Mouse (Mus musculus): ENCODE results near the gene Cers5. TPM values are rescaled to one million over a fixed set of nuclear protein-coding genes. Genes with fewer than 3 reads are reported as not detected.
A peak's percentile ranks its signal among the peaks of the same experiment; 100 is the strongest.
"Not testable (repeated sequence)": the region's sequence is repeated elsewhere in the genome, so short reads cannot be mapped to it uniquely, and the experiment has no call there.

Cers5 gene
- polyA plus RNA-seq, 1 experiment from 2014 or later, result 59.6 TPM

- 46% methylated on average over 16 of the region's 16 CpGs for WGBS
- peak; percentile 0; the same call in 1 of the 2 replicates for ATAC-seq (ENCODE audit: low FRiP score, low read depth)
Observed at GRCm38 (mm10) chr15:99701640-99701998, 71.1 kb downstream of the Cers5 start.

GRCm38 (mm10) chr15:99700219-99701106 lies 72.2 kb downstream of the Cers5 start:
- no peak overlapping the region for H3K27ac ChIP-seq (replicated peaks)
- H3K9me3 ChIP-seq, result no peaks in the 10 kb centered on the region
- H3K4me2 ChIP-seq (replicated peaks), result no peak overlapping the region
- H3K36me3 ChIP-seq, result peaks cover 36% of the 10 kb centered on the region
- peaks cover 33% of the 10 kb centered on the region for H3K4me1 ChIP-seq
- peaks cover 19% of the 10 kb centered on the region for H3K27me3 ChIP-seq
- H3K9ac ChIP-seq (replicated peaks), result no peak overlapping the region
- 90% methylated on average over 18 of the region's 18 CpGs for WGBS
- ATAC-seq (ENCODE audit: low FRiP score, low read depth), result no peak
- no peak overlapping the region for H3K4me3 ChIP-seq

More at GRCm38 (mm10) chr15:99701640-99701998, 71.1 kb downstream of the Cers5 start:
- Histone ChIP-seq H3K4me3 (peak overlapping the region; percentile 85), H3K4me1 (peaks cover 33% of the 10 kb centered on the region), H3K36me3 (peaks cover 38% of the 10 kb centered on the region), H3K27me3 (peaks cover 11% of the 10 kb centered on the region), H3K27ac (replicated peaks) (peak overlapping the region; percentile 96), H3K4me2 (replicated peaks) (peak overlapping the region; percentile 91)
- H3K9ac ChIP-seq (replicated peaks); H3K9me3 ChIP-seq: not testable (repeated sequence)

GRCm38 (mm10) chr15:99699715-99700114 lies 73.0 kb downstream of the Cers5 start:
- Histone ChIP-seq H3K9me3 (no peaks in the 10 kb centered on the region), H3K4me2 (replicated peaks) (no peak overlapping the region), H3K4me3 (no peak overlapping the region), H3K9ac (replicated peaks) (no peak overlapping the region), H3K36me3 (peaks cover 43% of the 10 kb centered on the region), H3K27ac (replicated peaks) (no peak overlapping the region), H3K4me1 (peaks cover 30% of the 10 kb centered on the region), H3K27me3 (peaks cover 23% of the 10 kb centered on the region)
- WGBS, result 90% methylated on average over 10 of the region's 10 CpGs
- ATAC-seq (ENCODE audit: low FRiP score, low read depth), result no peak

GRCm38 (mm10) chr15:99698533-99699085 lies 74.1 kb downstream of the Cers5 start:
- Histone ChIP-seq H3K4me2 (replicated peaks) (no peak overlapping the region), H3K27me3 (peaks cover 23% of the 10 kb centered on the region), H3K27ac (replicated peaks) (no peak overlapping the region), H3K4me1 (peaks cover 30% of the 10 kb centered on the region), H3K9ac (replicated peaks) (no peak overlapping the region), H3K9me3 (no peaks in the 10 kb centered on the region), H3K36me3 (peaks cover 34% of the 10 kb centered on the region), H3K4me3 (no peak overlapping the region)
- WGBS, result 40% methylated on average over 20 of the region's 20 CpGs
- no peak for ATAC-seq (ENCODE audit: low FRiP score, low read depth)

GRCm38 (mm10) chr15:99697309-99697708 lies 75.4 kb downstream of the Cers5 start:
- peaks cover 24% of the 10 kb centered on the region for H3K4me1 ChIP-seq
- H3K9me3 ChIP-seq, result no peaks in the 10 kb centered on the region
- peaks cover 23% of the 10 kb centered on the region for H3K27me3 ChIP-seq
- no peak overlapping the region for H3K27ac ChIP-seq (replicated peaks)
- H3K4me3 ChIP-seq, result no peak overlapping the region
- H3K36me3 ChIP-seq, result peaks cover 33% of the 10 kb centered on the region; the same call in 1 of the 2 replicates
- ATAC-seq (ENCODE audit: low FRiP score, low read depth), result no peak
- WGBS, result 51% methylated on average over 2 of the region's 2 CpGs
- no peak overlapping the region for H3K4me2 ChIP-seq (replicated peaks)
- H3K9ac ChIP-seq (replicated peaks), result no peak overlapping the region

- Histone ChIP-seq H3K9ac (replicated peaks) (peak overlapping the region; percentile 12; the same call in 1 of the 2 replicates), H3K9me3 (no peaks in the 10 kb centered on the region), H3K4me1 (peaks cover 30% of the 10 kb centered on the region), H3K27ac (replicated peaks) (0 out of 2 replicates have a peak overlapping the region, but pooled peaks have one; percentile 20), H3K4me2 (replicated peaks) (0 out of 2 replicates have a peak overlapping the region, but pooled peaks have one; percentile 6), H3K27me3 (peaks cover 15% of the 10 kb centered on the region), H3K36me3 (0 out of 2 replicates have a peak, but pooled peaks cover 19% of the 10 kb centered on the region), H3K4me3 (no peak overlapping the region)
- WGBS, result 50% methylated on average over 9 of the region's 9 CpGs
- no peak for ATAC-seq (ENCODE audit: low FRiP score, low read depth)
Observed at GRCm38 (mm10) chr15:99691976-99692375, 80.7 kb downstream of the Cers5 start.

GRCm38 (mm10) chr15:99690924-99691323 lies 81.8 kb downstream of the Cers5 start:
- 0 out of 2 replicates have a peak, but pooled peaks cover 10% of the 10 kb centered on the region for H3K36me3 ChIP-seq
- H3K27ac ChIP-seq (replicated peaks), result no peak overlapping the region
- ATAC-seq (ENCODE audit: low FRiP score, low read depth), result no peak
- peaks cover 30% of the 10 kb centered on the region for H3K4me1 ChIP-seq
- 13% methylated on average over 4 of the region's 4 CpGs for WGBS
- H3K4me2 ChIP-seq (replicated peaks), result no peak overlapping the region
- H3K9me3 ChIP-seq, result no peaks in the 10 kb centered on the region
- H3K27me3 ChIP-seq, result peaks cover 5% of the 10 kb centered on the region; the same call in 1 of the 2 replicates
- H3K9ac ChIP-seq (replicated peaks), result 0 out of 2 replicates have a peak overlapping the region, but pooled peaks have one; percentile 16
- H3K4me3 ChIP-seq, result no peak overlapping the region

- Histone ChIP-seq H3K4me1 (peaks cover 19% of the 10 kb centered on the region), H3K4me2 (replicated peaks) (no peak overlapping the region), H3K4me3 (no peak overlapping the region), H3K9ac (replicated peaks) (no peak overlapping the region), H3K27ac (replicated peaks) (0 out of 2 replicates have a peak overlapping the region, but pooled peaks have one; percentile 6), H3K27me3 (no peaks in the 10 kb centered on the region), H3K9me3 (no peaks in the 10 kb centered on the region), H3K36me3 (no peaks in the 10 kb centered on the region)
- peak; percentile 67 for ATAC-seq (ENCODE audit: low FRiP score, low read depth)
- WGBS, result 4% methylated on average over 4 of the region's 4 CpGs
Observed at GRCm38 (mm10) chr15:99688712-99689111, 84.0 kb downstream of the Cers5 start.

Other genes with a start within 250 kb of the Cers5 start
- 2.0 and 3.1 TPM in 2 replicates for gene Faim2, start 244.7 kb downstream of the Cers5 start, polyA plus RNA-seq (2016; fragmentation: Nextera tagmentation; extraction: Ambion mirVana)
- gene Aqp2, start 193.8 kb downstream of the Cers5 start, polyA plus RNA-seq (2016; fragmentation: Nextera tagmentation; extraction: Ambion mirVana), result not detected in 2 replicates
- gene Aqp5, start 182.1 kb downstream of the Cers5 start, polyA plus RNA-seq (2016; fragmentation: Nextera tagmentation; extraction: Ambion mirVana), result 0.50 and 1.0 TPM in 2 replicates
- 0.20 TPM in 1 of 2 replicates, not detected in the other for gene Aqp6, start 171.5 kb downstream of the Cers5 start, polyA plus RNA-seq (2016; fragmentation: Nextera tagmentation; extraction: Ambion mirVana)
- 223 TPM in 2 replicates for gene Racgap1, start 121.2 kb downstream of the Cers5 start, polyA plus RNA-seq (2016; fragmentation: Nextera tagmentation; extraction: Ambion mirVana)
- 36.0 and 43.7 TPM in 2 replicates for gene Asic1, start 102.5 kb downstream of the Cers5 start, polyA plus RNA-seq (2016; fragmentation: Nextera tagmentation; extraction: Ambion mirVana)
- 141 and 157 TPM in 2 replicates for gene Smarcd1, start 70.8 kb downstream of the Cers5 start, polyA plus RNA-seq (2016; fragmentation: Nextera tagmentation; extraction: Ambion mirVana)
- not detected in 2 replicates for gene Gm17349, start 67.4 kb downstream of the Cers5 start, polyA plus RNA-seq (2016; fragmentation: Nextera tagmentation; extraction: Ambion mirVana)
- gene Gpd1, start 55.4 kb downstream of the Cers5 start, polyA plus RNA-seq (2016; fragmentation: Nextera tagmentation; extraction: Ambion mirVana), result 0.75 and 0.96 TPM in 2 replicates
- gene Cox14, start 47.3 kb downstream of the Cers5 start, polyA plus RNA-seq (2016; fragmentation: Nextera tagmentation; extraction: Ambion mirVana), result 156 and 164 TPM in 2 replicates
- 25.3 and 27.5 TPM in 2 replicates for gene Lima1, start 102.6 kb upstream of the Cers5 start, polyA plus RNA-seq (2016; fragmentation: Nextera tagmentation; extraction: Ambion mirVana)
- 0.17 TPM in 1 of 2 replicates, not detected in the other for gene Fam186a, start 194.2 kb upstream of the Cers5 start, polyA plus RNA-seq (2016; fragmentation: Nextera tagmentation; extraction: Ambion mirVana)
- 35.6 and 35.8 TPM in 2 replicates for gene Larp4, start 197.2 kb upstream of the Cers5 start, polyA plus RNA-seq (2016; fragmentation: Nextera tagmentation; extraction: Ambion mirVana)